Mouse (Mus musculus) c-Kit-positive CD71-negative TER-119-negative erythroid progenitor cells, embryonic 14.5 days (primary cell): Measurements from ENCODE around the gene Apoe.
"Not testable (repeated sequence)": the region's sequence is repeated elsewhere in the genome, so short reads cannot be mapped to it uniquely, and the experiment has no call there.

Experiments used
- DNase-seq: peaks from one replicate; pipeline ENCODE4 v3.0.0-alpha.2; 2013; ENCODE audit warnings: low read depth

Apoe gene

GRCm38 (mm10) chr7:19691873-19692865 is 6.8 kb downstream of the Apoe start, which contains the start of gene Apoc1:
Gene Apoc1, minus strand, starts transcription at chr7:19692660.
- DNase-seq, result no peak

DNA sequence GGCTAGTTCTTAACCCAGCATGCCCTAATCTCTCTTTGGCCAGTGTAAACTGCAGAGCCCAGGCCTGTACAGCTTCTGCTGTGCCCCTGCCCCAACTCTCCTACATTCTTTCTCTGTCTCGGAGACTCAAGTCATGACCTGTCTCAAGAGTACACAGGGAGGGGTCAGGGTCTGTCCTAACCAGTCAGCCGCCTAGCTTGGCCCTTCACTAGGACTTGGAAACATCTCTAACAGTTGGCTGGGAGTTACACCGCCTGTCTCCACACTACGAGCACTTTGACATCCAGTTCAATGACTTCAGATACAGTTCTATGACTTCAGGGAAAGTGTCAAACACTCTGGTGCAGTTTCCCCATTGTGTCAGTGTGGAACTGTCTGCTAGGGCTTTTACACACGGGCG is 7.6 kb downstream of the Apoe start:
- no peak for DNase-seq

GRCm38 (mm10) chr7:19690845-19691244 is 8.1 kb downstream of the Apoe start:
- DNase-seq, result no peak

DNA sequence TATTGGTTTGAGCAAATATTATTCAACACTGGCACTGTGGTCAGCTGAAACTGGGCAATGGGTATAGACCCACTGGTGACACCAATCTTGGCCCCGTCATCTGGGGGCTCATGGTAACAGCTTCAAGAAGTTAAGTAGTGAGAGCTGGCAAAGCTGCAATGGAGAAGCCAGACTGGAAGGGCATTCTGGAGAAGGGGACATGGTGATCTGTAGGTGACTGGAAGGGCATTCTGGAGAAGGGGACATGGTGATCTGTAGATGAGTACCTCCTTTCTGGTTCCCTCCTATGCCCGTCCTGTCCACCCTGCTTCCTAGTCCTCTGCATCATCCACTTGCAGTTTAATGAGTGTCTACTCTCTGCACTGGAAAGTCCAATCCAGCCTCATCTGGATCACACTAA is 10.4 kb downstream of the Apoe start:
- DNase-seq, result no peak

GRCm38 (mm10) chr7:19688101-19688500 is 10.9 kb downstream of the Apoe start:
- no peak for DNase-seq

GRCm38 (mm10) chr7:19686927-19687583 is 11.9 kb downstream of the Apoe start:
- not testable (repeated sequence) for DNase-seq

GRCm38 (mm10) chr7:19686521-19686920 is 12.5 kb downstream of the Apoe start:
- no peak for DNase-seq

DNA sequence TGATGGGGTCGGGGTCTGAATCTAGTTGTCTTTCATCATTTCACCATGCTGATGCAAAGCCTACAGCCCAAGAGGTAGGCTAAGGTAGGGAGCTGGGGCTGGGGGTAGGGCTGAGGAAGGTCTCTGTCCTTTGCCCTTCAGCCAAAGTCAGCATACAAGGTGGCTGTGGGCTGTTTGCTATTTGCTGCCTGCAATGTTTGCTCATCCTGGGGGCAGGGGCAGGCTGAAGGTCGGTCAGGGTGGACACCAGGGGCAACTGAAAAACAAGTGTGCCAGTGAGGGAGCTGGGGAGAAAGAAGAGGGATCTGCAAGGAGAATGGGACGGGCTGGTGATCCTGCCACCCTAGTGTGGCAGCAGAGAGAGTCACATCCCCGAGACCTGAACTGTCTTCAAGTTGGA is 13.6 kb downstream of the Apoe start:
- DNase-seq, result no peak

DNA sequence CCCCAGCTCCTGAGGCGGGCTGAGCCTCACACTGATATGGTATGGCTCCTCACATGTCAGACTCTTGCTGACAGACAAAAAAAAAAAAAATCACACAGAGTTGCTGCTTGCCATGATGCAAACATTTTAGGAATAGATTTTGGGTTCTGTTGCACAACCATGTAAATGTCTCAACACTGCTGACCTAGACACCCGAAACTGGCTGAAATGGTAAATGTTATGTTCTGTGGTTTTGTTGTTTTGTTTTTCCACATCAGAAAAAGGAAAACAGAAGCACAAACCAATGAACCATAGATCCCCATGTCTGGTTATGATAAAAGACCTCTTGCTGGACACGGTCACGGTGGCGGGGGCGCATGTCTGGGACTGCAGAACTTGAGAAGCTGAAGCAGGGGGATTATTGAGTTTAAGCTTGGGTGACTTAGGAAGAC is 15.2 kb downstream of the Apoe start:
- DNase-seq, result no peak

DNA sequence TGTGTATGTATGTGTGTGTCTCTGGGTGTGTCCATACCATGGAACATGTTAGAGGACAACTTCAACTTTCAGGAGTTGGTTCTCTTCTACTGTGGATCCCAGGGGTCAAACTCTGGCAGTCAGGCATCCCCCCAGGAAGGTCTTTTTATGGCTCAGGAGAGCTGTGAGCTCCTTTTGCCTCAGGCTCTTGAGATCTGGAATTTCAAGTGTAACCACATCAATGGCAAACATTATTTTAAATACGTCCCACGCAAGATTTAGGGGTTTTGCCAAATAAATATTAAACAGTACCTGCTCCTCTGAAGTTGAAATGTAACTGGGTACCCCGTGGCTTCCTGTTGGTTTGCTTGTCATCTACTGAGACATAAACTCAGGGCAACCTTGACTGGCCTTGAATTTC is 16.0 kb downstream of the Apoe start:
- no peak for DNase-seq

DNA sequence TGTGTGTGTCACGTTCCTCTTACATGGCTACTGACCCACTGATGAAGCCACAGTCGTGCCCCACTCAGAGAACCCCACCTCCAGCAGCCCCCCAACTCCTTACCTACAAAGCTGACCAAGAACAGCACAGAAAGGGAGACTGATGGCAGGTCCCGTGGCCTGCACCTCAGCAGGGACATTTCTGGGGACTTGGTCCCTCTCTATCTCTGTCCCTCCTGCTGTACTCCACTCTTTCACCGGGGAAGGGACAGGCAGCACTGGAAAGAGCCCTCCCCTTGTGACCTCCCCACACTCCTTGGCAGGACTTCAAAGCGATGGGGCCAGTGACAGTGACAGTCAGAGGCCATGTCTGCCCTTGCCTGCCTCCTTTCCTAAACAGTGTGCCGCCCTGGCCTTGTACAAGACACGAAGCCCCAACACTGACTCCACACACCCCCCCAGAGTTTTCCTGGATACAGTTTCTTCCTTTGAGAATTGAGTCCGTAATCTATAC is 17.7 kb downstream of the Apoe start, which contains the start of the genes Gm44805 and Apoc4:
TSS of gene Gm44805 (minus strand) at position 222 of the 493 bp plus-strand sequence.
TSS of gene Apoc4 (minus strand) at position 278 of the 493 bp plus-strand sequence.
- no peak for DNase-seq

DNA sequence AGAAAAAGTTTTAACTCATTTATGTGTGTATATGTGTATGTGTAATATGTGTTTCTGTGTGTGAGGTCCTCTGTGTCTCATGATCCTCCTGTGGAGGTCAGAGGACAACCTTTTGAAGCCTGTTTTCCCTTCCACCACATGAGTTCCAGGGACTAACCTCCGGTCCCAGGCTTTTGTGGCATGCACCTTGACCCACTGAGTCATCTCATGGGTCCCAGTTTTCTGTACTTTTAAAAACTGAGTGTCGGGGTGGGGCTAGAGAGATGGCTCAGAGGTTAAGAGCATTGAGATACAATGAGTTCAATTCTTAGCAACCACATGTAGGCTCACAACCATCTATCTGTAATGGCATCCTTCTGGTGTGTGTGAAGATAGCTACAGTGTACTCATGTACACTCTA is 18.3 kb downstream of the Apoe start:
- DNase-seq, result no peak

- no peak for DNase-seq
Observed at GRCm38 (mm10) chr7:19678901-19679300, 20.1 kb downstream of the Apoe start.

DNA sequence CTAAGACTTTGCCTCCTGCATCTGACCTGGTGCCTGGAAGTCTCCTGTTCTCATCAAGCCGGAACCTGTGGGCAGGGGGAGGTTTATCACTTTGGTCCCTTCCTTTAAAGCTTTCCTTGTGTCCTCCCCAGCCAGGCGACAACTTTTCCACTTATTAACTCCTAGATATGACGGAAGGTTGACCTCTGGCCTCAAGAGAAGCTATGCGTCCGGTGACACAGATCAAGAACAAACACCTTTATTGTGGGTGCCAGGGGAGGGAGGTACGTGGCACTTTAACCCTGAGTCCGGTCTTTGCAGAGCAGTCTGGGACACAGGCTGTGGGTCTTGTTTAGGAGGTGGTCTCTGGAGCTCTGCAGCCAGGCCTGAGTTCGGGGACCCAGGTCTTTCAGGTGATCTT is 21.1 kb downstream of the Apoe start, which contains the start of gene Apoc2:
TSS of gene Apoc2 (minus strand) at position 70 of the 400 bp plus-strand sequence.
- no peak for DNase-seq

GRCm38 (mm10) chr7:19676662-19677061 is 22.3 kb downstream of the Apoe start:
- DNase-seq, result no peak

DNA sequence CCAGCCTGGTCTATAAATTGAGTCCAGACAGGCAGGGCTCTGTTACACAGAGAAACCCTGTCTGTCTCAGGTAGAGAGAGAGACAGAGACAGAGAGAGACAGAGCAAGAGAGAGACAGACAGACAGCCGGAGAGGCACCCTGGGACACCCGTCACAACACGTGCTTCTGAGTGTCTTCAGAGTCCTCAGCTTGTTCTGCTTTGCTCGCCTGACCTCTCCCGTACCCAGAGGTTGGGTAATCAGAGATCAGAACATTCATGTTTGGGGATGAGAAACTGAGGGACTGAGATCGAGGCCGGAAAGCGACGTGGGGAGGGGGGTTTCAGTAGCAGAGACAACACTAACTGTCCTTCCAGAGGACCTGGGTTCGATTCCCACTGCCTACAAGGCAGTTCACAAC is 23.2 kb downstream of the Apoe start:
- DNase-seq, result no peak

GRCm38 (mm10) chr7:19673083-19673699 is 25.8 kb downstream of the Apoe start:
- no peak for DNase-seq

GRCm38 (mm10) chr7:19671511-19671910 is 27.5 kb downstream of the Apoe start:
- no peak for DNase-seq

DNA sequence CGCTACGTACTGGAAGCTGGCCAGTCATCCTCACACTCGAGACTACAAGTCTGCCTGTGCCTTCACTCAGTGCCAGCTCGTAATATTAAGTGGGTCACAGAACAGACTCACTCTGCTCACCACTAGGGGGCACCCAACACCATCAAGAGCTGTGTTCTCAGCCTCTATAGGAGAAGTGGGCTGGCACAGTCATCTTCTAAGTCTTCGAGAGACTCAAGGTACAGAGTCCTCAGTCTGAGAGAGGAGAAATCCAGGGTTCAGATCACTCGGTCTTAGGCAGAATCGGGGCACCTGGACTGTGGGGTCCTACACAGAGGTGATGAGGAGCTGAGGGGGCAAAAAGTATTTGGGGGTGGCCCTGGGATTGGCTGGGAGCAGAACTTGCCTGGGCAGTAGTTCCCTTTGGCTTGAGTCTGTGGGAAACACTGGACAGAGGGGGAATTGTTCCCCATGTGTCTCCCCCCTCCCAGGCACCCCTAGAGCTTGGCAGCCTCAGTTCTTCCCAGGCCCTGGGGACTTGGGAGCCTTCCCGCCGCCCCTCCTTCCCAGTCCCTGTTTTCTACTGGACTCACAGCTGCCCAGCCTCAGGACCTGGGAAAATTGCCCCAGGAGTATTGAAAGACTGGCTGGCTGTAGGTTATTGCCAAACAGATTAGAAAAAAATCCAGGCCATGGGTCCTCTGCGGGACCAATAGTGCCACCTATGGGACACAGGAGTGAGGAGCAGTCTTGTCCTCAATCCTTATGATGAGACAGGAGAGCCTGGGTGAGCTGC is 29.9 kb downstream of the Apoe start:
- peak; percentile 96 for DNase-seq

GRCm38 (mm10) chr7:19667434-19667833 is 31.6 kb downstream of the Apoe start:
- no peak for DNase-seq

DNA sequence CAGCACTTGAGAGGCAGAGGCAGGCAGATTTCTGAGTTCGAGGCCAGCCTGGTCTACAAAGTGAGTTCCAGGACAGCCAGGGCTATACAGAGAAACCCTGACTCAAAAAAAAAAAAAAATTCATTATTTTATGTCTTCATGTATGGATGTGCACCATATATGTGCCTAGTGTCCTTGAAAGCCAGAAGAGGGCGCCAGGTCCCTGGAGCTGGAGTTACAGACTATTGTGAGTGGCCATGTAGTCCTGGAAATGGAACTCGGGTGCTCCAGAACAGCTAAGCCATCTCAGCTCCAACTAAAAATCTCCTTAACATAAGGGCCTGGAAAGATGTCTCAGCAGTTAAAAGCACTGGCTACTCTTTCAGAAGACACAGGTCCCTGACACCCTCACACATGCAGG is 32.2 kb downstream of the Apoe start:
- DNase-seq, result no peak
